Mouse (Mus musculus) testis, adult 2 months (tissue): Measurements from ENCODE around the gene Ifna16.

ENCODE experiments used
- CTCF ChIP-seq: fragments of 200-500 bp; IDR thresholded peaks from 2 replicates; pipeline ENCODE4 v1.5.1; 2012; ENCODE audit warnings: low read depth, mild to moderate bottlenecking, inconsistent platforms, low read length, moderate library complexity; ENCODE audit not compliant: control insufficient read depth, insufficient read depth, insufficient replicate concordance
- POLR2A ChIP-seq: fragments of 200-500 bp; IDR thresholded peaks from 2 replicates; pipeline ENCODE4 v1.6.1; 2012; ENCODE audit warnings: low read depth, mild to moderate bottlenecking, inconsistent platforms, low read length, moderate library complexity; ENCODE audit not compliant: control insufficient read depth

GRCm38 (mm10) chr4:88655461-88655860 lies 21.3 kb downstream of the Ifna16 start:
- TF ChIP-seq CTCF (no peak), POLR2A (no peak)
